Mouse (Mus musculus): ENCODE data around the gene Ajap1. TPM values are rescaled to one million over a fixed set of nuclear protein-coding genes. Genes with fewer than 3 reads are reported as not detected.

The Ajap1 gene
- total and polyA plus RNA-seq, 3 experiments, result not detected

DNA sequence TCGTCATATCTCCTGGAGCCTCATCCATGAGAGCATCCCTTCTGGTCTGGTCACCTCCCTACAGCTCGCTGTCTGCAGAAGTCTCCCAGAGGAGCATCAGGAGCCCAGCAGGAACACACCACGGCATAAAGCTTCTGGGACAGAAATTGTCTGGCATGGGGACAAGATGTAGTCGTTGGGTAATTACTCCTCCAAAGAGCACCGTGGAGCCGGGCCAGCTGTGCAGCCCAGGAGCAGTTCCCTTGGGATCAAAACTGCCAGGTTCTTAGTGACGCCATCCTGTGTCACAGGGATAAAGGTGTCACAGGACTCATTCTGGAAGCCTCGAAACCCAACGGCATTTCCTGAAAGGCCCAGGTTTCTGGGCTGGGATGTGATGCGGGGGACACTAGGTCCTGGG is 40.1 kb downstream of the Ajap1 start:
- H3K79me2 ChIP-seq (ENCODE audit: control insufficient read depth, insufficient read depth, low read length, poor library complexity), result no peaks in the 10 kb centered on the region
- TF ChIP-seq RCOR1 (IDR thresholded peaks at IDR 0.05; ENCODE audit: low read depth, low read length) (no peak), ZNF384 (IDR thresholded peaks at IDR 0.05; ENCODE audit: low read depth, low read length) (no peak), EP300 (IDR thresholded peaks at IDR 0.05; ENCODE audit: low read depth in 1 of 2, low read length in 2 of 2) (no peak), MAZ (IDR thresholded peaks at IDR 0.05; ENCODE audit: low read depth, low read length) (no peak), RAD21 (IDR thresholded peaks at IDR 0.05; ENCODE audit: low read depth, low read length) (no peak), MAX (IDR thresholded peaks at IDR 0.05; ENCODE audit: low read length) (no peak)
- no peak overlapping the region for H3K27ac ChIP-seq (ENCODE audit: control insufficient read depth, low read depth, low read length)
- no peaks in the 10 kb centered on the region for H3K4me1 ChIP-seq (ENCODE audit: control insufficient read depth in 1 of 2, insufficient read depth in 2 of 2, low read length in 2 of 2)
- DNase-seq (ENCODE audit: low read depth, low spot score), result no peak
- H3K36me3 ChIP-seq (ENCODE audit: control insufficient read depth in 1 of 2, insufficient read depth in 2 of 2, low read length in 2 of 2), result no peaks in the 10 kb centered on the region
- H3K9me3 ChIP-seq (replicated peaks; ENCODE audit: insufficient read depth, low read length), result no peaks in the 10 kb centered on the region
- H3K4me3 ChIP-seq (ENCODE audit: control insufficient read depth in 1 of 2, insufficient read depth in 1 of 2, low read depth in 2 of 2, low read length in 2 of 2), result no peak overlapping the region
- H3K9ac ChIP-seq (ENCODE audit: control insufficient read depth, low read depth, low read length, poor library complexity, severe bottlenecking), result no peak overlapping the region
- no peaks in the 10 kb centered on the region for H3K27me3 ChIP-seq (ENCODE audit: control insufficient read depth in 1 of 2, insufficient read depth in 2 of 2, low read length in 2 of 2)

DNA sequence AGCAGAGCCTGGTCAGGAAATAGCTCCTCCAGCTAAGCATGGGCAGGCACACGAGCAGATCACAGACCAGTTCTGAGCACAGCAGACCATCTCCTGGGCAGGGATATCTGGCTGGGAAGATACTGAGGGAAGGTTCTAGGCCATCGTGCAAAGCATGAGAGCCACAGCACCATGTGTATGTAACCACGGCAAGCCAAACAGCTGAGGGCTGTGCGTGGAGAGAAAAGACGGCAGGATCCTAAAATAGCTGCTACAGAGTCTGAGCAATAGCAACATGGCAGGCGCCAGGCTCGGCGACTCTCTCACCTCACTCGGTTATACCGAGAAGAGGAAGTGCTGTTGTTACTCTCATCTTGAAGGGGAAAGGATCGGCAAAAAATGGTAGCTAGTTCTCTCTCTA is 42.7 kb downstream of the Ajap1 start:
- Histone ChIP-seq H3K79me2 (ENCODE audit: control insufficient read depth, insufficient read depth, low read length, poor library complexity) (no peaks in the 10 kb centered on the region), H3K4me1 (ENCODE audit: control insufficient read depth in 1 of 2, insufficient read depth in 2 of 2, low read length in 2 of 2) (no peaks in the 10 kb centered on the region), H3K4me3 (ENCODE audit: control insufficient read depth in 1 of 2, insufficient read depth in 1 of 2, low read depth in 2 of 2, low read length in 2 of 2) (no peak overlapping the region), H3K27ac (ENCODE audit: control insufficient read depth, low read depth, low read length) (no peak overlapping the region), H3K36me3 (ENCODE audit: control insufficient read depth in 1 of 2, insufficient read depth in 2 of 2, low read length in 2 of 2) (no peaks in the 10 kb centered on the region), H3K27me3 (ENCODE audit: control insufficient read depth in 1 of 2, insufficient read depth in 2 of 2, low read length in 2 of 2) (no peaks in the 10 kb centered on the region), H3K9me3 (replicated peaks; ENCODE audit: insufficient read depth, low read length) (no peaks in the 10 kb centered on the region), H3K9ac (ENCODE audit: control insufficient read depth, low read depth, low read length, poor library complexity, severe bottlenecking) (no peak overlapping the region)
- TF ChIP-seq USF1 (IDR thresholded peaks at IDR 0.05; ENCODE audit: low read depth, low read length) (no peak), CHD1 (IDR thresholded peaks at IDR 0.05; ENCODE audit: low read depth, low read length) (no peak), KAT2A (conservative IDR thresholded peaks at IDR 0.05; ENCODE audit: low read depth, low read length) (no peak)
- no peak for DNase-seq (ENCODE audit: low read depth, low spot score)

DNA sequence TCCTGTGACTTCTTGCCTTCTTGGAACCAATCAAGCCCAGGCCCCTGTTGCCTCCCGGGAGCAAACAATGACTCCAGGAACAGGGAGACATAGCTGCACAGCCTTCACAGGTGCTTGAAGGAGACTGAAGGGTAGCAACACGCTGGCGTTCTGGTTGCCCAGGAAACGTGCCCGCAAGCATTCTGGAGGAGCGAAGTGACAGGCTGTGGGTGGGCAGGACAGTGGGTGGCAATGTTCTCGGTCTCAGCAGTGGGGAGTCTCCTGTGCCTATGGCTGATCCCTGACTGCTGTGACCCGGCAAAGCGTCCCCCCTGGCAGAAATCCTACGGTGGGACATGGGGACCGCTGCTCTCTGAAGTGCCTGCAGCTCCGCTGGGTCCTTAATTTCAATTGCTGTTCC is 43.6 kb downstream of the Ajap1 start:
- H3K79me2 ChIP-seq (ENCODE audit: control insufficient read depth, insufficient read depth, low read length, poor library complexity), result no peaks in the 10 kb centered on the region
- H3K4me1 ChIP-seq (ENCODE audit: control insufficient read depth in 1 of 2, insufficient read depth in 2 of 2, low read length in 2 of 2), result no peaks in the 10 kb centered on the region
- no peak for TF ChIP-seq NELFE (IDR thresholded peaks at IDR 0.05; ENCODE audit: low read depth, low read length)
- TF ChIP-seq POLR2AphosphoS2 (IDR thresholded peaks at IDR 0.05; ENCODE audit: low read length), result no peak
- no peak for TF ChIP-seq E2F4 (IDR thresholded peaks at IDR 0.05; ENCODE audit: borderline replicate concordance, low read depth, low read length)
- no peak for TF ChIP-seq CHD2 (IDR thresholded peaks at IDR 0.05; ENCODE audit: low read length)
- no peak for TF ChIP-seq TCF12 (IDR thresholded peaks at IDR 0.05; ENCODE audit: low read depth, low read length)
- no peak for TF ChIP-seq EP300 (IDR thresholded peaks at IDR 0.05; ENCODE audit: low read depth in 1 of 2, low read length in 2 of 2)
- TF ChIP-seq MAX (IDR thresholded peaks at IDR 0.05; ENCODE audit: low read length), result no peak
- no peak for TF ChIP-seq RCOR1 (IDR thresholded peaks at IDR 0.05; ENCODE audit: low read depth, low read length)
- TF ChIP-seq MYC (IDR thresholded peaks at IDR 0.05; ENCODE audit: low read depth, low read length), result no peak
- TF ChIP-seq ZMIZ1 (IDR thresholded peaks at IDR 0.05; ENCODE audit: low read depth, low read length), result no peak
- TF ChIP-seq TBP (IDR thresholded peaks at IDR 0.05; ENCODE audit: low read depth, low read length), result no peak
- no peak for TF ChIP-seq SMC3 (IDR thresholded peaks at IDR 0.05; ENCODE audit: low read depth, low read length)
- no peak for TF ChIP-seq MXI1 (IDR thresholded peaks at IDR 0.05; ENCODE audit: low read depth, low read length)
- no peak for TF ChIP-seq ZKSCAN1 (IDR thresholded peaks at IDR 0.05; ENCODE audit: low read depth, low read length)
- no peaks in the 10 kb centered on the region for H3K36me3 ChIP-seq (ENCODE audit: control insufficient read depth in 1 of 2, insufficient read depth in 2 of 2, low read length in 2 of 2)
- H3K9ac ChIP-seq (ENCODE audit: control insufficient read depth, low read depth, low read length, poor library complexity, severe bottlenecking), result no peak overlapping the region
- H3K4me3 ChIP-seq (ENCODE audit: control insufficient read depth in 1 of 2, insufficient read depth in 1 of 2, low read depth in 2 of 2, low read length in 2 of 2), result no peak overlapping the region
- no peak for DNase-seq (ENCODE audit: low read depth, low spot score)
- H3K9me3 ChIP-seq (replicated peaks; ENCODE audit: insufficient read depth, low read length), result no peaks in the 10 kb centered on the region
- H3K27me3 ChIP-seq (ENCODE audit: control insufficient read depth in 1 of 2, insufficient read depth in 2 of 2, low read length in 2 of 2), result no peaks in the 10 kb centered on the region
- H3K27ac ChIP-seq (ENCODE audit: control insufficient read depth, low read depth, low read length), result no peak overlapping the region
